9 mouse cellular contexts compared by ENCODE assay signal in the genomic region with DNA sequence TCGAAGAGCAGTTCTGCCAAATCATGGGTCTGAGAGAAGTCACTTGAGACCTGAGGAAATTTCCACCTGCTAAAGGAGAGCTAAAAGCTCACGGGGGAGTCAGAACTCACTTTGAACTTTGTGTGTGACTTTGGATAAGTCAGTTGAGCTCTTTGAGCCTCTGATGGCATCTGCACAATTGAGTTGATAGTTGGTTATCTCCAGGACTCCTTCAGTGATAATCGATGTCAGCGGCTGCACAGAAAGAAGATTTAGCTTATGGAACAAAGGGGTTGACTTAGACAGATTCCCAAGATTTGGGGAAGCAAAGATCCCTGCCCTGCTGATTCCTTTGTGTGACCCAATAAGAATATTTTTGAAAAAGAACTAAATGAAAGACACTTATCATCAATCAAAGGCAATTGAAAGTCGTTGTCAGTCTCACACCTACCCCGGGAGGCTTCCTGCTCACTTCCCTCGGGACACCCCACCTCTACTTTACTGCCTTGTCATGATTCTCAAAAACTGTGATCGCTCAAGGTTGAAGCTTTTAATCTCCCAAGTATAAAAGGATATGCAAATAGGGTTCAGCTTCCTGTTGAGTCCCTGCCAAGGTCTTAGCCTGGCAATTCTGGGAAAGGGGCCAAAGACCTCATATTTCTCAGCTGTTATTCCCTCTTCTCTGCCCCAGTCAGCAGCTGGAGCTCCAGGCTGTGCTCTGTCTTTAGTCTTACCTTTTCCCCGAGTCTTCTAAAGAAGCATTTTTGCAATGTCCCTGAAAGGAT.
A peak's percentile ranks its signal among the peaks of the same experiment; 100 is the strongest.
DNase-seq lines count a peak whose midpoint lies in the region; ATAC-seq and TF ChIP-seq lines count a peak whose summit lies in the region.
"Had no signal": no experiment of that assay in that cellular context is flagged by ENCODE, and none has a peak within 500 bp of the region (broad histone marks: within the 10 kb centered on the region; RNA-seq: fewer than 3 reads in every experiment).

No protein-coding gene starts in this region.

- no peak for TF ChIP-seq CTCF in Patski (IDR thresholded peaks at IDR 0.05)
- no peak for TF ChIP-seq CTCF in testis, adult 2 months (IDR thresholded peaks at IDR 0.05; ENCODE audit: control insufficient read depth, insufficient read depth, insufficient replicate concordance, low read depth, low read length)

- peak; percentile 31 to 59 for DNase-seq in left cerebral cortex, postnatal 10 days (ENCODE audit: extremely low spot score in 1 of 2, low spot score in 2 of 2)
- DNase-seq in left cerebral cortex, adult 11 months (ENCODE audit: low spot score) = no peak
- DNase-seq in Patski (ENCODE audit: low read depth, low spot score) = peak; percentile 94
- DNase-seq in lung, postnatal 25 days (ENCODE audit: low spot score) = peak; percentile 84

- in situ Hi-C loops in Patski (cut with MboI; ENCODE audit: low pct_unique_long_range_greater_than_20kb) = no loop called here

- H3K9me3 ChIP-seq in forebrain, embryonic 13.5 days (replicated peaks) = no peaks in the 10 kb centered on the region
- no peaks in the 10 kb centered on the region for H3K9me3 ChIP-seq in intestine, embryonic 15.5 days

- H3K27me3 ChIP-seq in Patski = no peaks in the 10 kb centered on the region
- no peaks in the 10 kb centered on the region for H3K27me3 ChIP-seq in forebrain, embryonic 13.5 days
- H3K27me3 ChIP-seq in intestine, embryonic 15.5 days (replicated peaks) = no peaks in the 10 kb centered on the region
- H3K27me3 ChIP-seq in testis, adult 2 months (ENCODE audit: control insufficient read depth, insufficient read depth, low read length) = no peaks in the 10 kb centered on the region

- POLR2A ChIA-PET in Patski (lab: Charles Lee) = interaction anchor here (0.6 to 0.8 kb wide), 2 partner anchors 90 to 105 kb away, joined by 3 read pairs; no protein-coding TSS in a partner anchor

- intact Hi-C loops in left cerebral cortex, postnatal 10 days (cut with DNase I) = no loop called here

- ATAC-seq in Patski = peak; percentile 70
- peak; percentile 67 for ATAC-seq in forebrain, embryonic 13.5 days
- peak; percentile 82 for ATAC-seq in intestine, embryonic 15.5 days
- no peak for ATAC-seq in monocyte, adult 5-6 weeks (replicated peaks; ENCODE audit: insufficient number of reproducible peaks, low FRiP score, low TSS enrichment, poor library complexity, severe bottlenecking)

- H3K36me3 ChIP-seq in forebrain, embryonic 13.5 days (ENCODE audit: poor library complexity, severe bottlenecking) = no peaks in the 10 kb centered on the region
- no peaks in the 10 kb centered on the region for H3K36me3 ChIP-seq in intestine, embryonic 15.5 days
- H3K36me3 ChIP-seq in testis, adult 2 months (ENCODE audit: control insufficient read depth, insufficient read depth, low read length) = no peaks in the 10 kb centered on the region

- no peak for TF ChIP-seq POLR2A in testis, adult 2 months (IDR thresholded peaks at IDR 0.05; ENCODE audit: control insufficient read depth, low read depth, low read length)

- H3K27ac ChIP-seq in forebrain, embryonic 13.5 days = no peak overlapping the region
- H3K27ac ChIP-seq in intestine, embryonic 15.5 days = no peak overlapping the region
- peak overlapping the region; percentile 25; the same call in 1 of the 2 replicates for H3K27ac ChIP-seq in testis, adult 2 months (ENCODE audit: control insufficient read depth, insufficient read depth, low read depth, low read length)

- H3K4me1 ChIP-seq in forebrain, embryonic 13.5 days = peaks cover 25% of the 10 kb centered on the region
- H3K4me1 ChIP-seq in intestine, embryonic 15.5 days (replicated peaks) = peaks cover 11% of the 10 kb centered on the region
- H3K4me1 ChIP-seq in testis, adult 2 months (ENCODE audit: control insufficient read depth, insufficient read depth, low read length) = no peaks in the 10 kb centered on the region

- 24% methylated on average over 9 of the region's 9 CpGs for WGBS in forebrain, embryonic 13.5 days
- WGBS in intestine, embryonic 15.5 days = 15% methylated on average over 9 of the region's 9 CpGs

- peak overlapping the region; percentile 11; the same call in 1 of the 2 replicates for H3K4me2 ChIP-seq in forebrain, embryonic 13.5 days
- peak overlapping the region; percentile 18; the same call in 1 of the 2 replicates for H3K4me2 ChIP-seq in intestine, embryonic 15.5 days (replicated peaks)

- H3K9ac ChIP-seq in forebrain, embryonic 13.5 days = no peak overlapping the region
- no peak overlapping the region for H3K9ac ChIP-seq in intestine, embryonic 15.5 days

- CTCF ChIA-PET in Patski (lab: Charles Lee) = interaction anchor here (1.3 to 2.0 kb wide), 5 partner anchors 11 to 49 kb away, joined by 3 to 7 read pairs (median 3); no protein-coding TSS in a partner anchor

- no peak overlapping the region for H3K4me3 ChIP-seq in forebrain, embryonic 13.5 days
- no peak overlapping the region for H3K4me3 ChIP-seq in intestine, embryonic 15.5 days (replicated peaks)
- no peak overlapping the region for H3K4me3 ChIP-seq in testis, adult 2 months (ENCODE audit: control insufficient read depth, low read depth, low read length)
- H3K4me3 ChIP-seq: layer of hippocampus, adult 2 months had no signal
